Mouse (Mus musculus): ENCODE measurements at regions not wholly inside any gene's neighbourhood (a gene's known extent, or its start where the extent isn't known, plus 50 kb on each side); places are given as distances from the start of the nearest gene placed in this dataset.

DNA sequence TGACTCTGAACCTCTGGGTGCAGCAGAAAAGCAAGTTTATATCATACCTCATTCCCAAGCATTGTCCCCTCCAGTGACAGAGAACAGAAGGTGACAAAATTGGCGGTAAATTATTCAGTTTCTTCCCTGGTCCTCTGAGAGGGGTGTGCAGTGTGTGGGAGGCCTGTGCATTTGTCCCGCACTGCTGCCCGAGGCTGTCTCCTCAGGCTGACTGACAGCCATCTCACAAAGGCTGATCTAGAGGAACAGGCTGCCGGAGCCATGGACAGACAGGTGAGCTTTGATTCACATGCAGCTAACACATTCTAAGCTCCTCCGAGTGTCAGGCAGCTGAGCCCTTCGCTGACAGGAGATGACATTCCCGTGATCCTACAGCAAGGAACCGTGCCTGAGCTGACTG is 299.9 kb upstream of the Cdh4 start:
- no peak overlapping the region for H3K27ac ChIP-seq (ENCODE audit: low read length)
- H3K4me3 ChIP-seq (ENCODE audit: low read depth, low read length) = no peak overlapping the region
- no peak for TF ChIP-seq EP300 (IDR thresholded peaks at IDR 0.05)
- no peak for TF ChIP-seq CTCF (IDR thresholded peaks at IDR 0.05)
- no peaks in the 10 kb centered on the region for H3K9me3 ChIP-seq (ENCODE audit: low read length)
- no peak for ATAC-seq
- DNase-seq (ENCODE audit: low spot score) = no peak
- H3K4me2 ChIP-seq (replicated peaks; ENCODE audit: low read depth, low read length) = no peak overlapping the region
- H3K36me3 ChIP-seq (ENCODE audit: insufficient read depth, low read length) = no peaks in the 10 kb centered on the region
- 72% methylated on average over 8 of the region's 8 CpGs for WGBS
- no peaks in the 10 kb centered on the region for H3K4me1 ChIP-seq (ENCODE audit: insufficient read depth, low read depth, low read length)
- no peak overlapping the region for H3K9ac ChIP-seq (replicated peaks; ENCODE audit: low read depth)
- no peaks in the 10 kb centered on the region for H3K27me3 ChIP-seq (replicated peaks; ENCODE audit: insufficient read depth, low read length)

- Histone ChIP-seq H3K36me3 (ENCODE audit: insufficient read depth, low read length) (no peaks in the 10 kb centered on the region), H3K9ac (replicated peaks; ENCODE audit: low read depth) (no peak overlapping the region), H3K4me1 (ENCODE audit: insufficient read depth, low read depth, low read length) (no peaks in the 10 kb centered on the region), H3K4me2 (replicated peaks; ENCODE audit: low read depth, low read length) (no peak overlapping the region), H3K27ac (ENCODE audit: low read length) (no peak overlapping the region), H3K27me3 (replicated peaks; ENCODE audit: insufficient read depth, low read length) (no peaks in the 10 kb centered on the region), H3K9me3 (ENCODE audit: low read length) (no peaks in the 10 kb centered on the region), H3K4me3 (ENCODE audit: low read depth, low read length) (no peak overlapping the region)
- 23% methylated on average over 2 of the region's 2 CpGs for WGBS
- ATAC-seq (no peak), DNase-seq (ENCODE audit: low spot score) (no peak)
- TF ChIP-seq CTCF (IDR thresholded peaks at IDR 0.05) (no peak), EP300 (IDR thresholded peaks at IDR 0.05) (no peak)
Observed at GRCm38 (mm10) chr2:179145726-179146125, 296.5 kb upstream of the Cdh4 start.

GRCm38 (mm10) chr2:179146274-179146673 is 296.0 kb upstream of the Cdh4 start:
- Histone ChIP-seq H3K4me1 (ENCODE audit: insufficient read depth, low read depth, low read length) (no peaks in the 10 kb centered on the region), H3K9me3 (ENCODE audit: low read length) (no peaks in the 10 kb centered on the region), H3K27me3 (replicated peaks; ENCODE audit: insufficient read depth, low read length) (no peaks in the 10 kb centered on the region), H3K27ac (ENCODE audit: low read length) (no peak overlapping the region), H3K4me3 (ENCODE audit: low read depth, low read length) (no peak overlapping the region), H3K9ac (replicated peaks; ENCODE audit: low read depth) (no peak overlapping the region), H3K4me2 (replicated peaks; ENCODE audit: low read depth, low read length) (no peak overlapping the region), H3K36me3 (ENCODE audit: insufficient read depth, low read length) (no peaks in the 10 kb centered on the region)
- no peak for DNase-seq (ENCODE audit: low spot score)
- TF ChIP-seq EP300 (IDR thresholded peaks at IDR 0.05) (no peak), CTCF (IDR thresholded peaks at IDR 0.05) (no peak)
- WGBS = 57% methylated on average over 4 of the region's 4 CpGs
- ATAC-seq = no peak

DNA sequence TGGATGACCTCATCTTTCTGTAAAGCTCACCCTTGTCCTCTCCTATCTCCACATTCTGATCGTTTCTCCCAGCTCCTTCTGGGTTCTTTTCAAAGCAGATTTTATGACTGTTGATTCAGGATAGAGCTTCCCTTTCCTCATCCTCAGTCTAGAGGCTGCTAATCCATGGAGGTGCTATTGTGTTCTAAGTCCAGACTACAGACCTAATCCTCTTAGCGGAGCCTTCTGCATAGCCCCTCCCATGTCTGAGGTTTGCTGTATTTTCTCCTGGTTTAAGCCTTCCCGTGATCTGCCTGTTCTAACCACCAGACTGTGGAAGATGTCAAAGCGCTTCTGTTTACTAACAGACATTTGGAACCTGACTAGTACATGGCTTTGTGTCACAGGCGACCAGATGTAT is 294.0 kb upstream of the Cdh4 start:
- H3K9me3 ChIP-seq (ENCODE audit: low read length) = no peaks in the 10 kb centered on the region
- H3K9ac ChIP-seq (replicated peaks; ENCODE audit: low read depth) = no peak overlapping the region
- 59% methylated on average over 5 of the region's 5 CpGs for WGBS
- no peaks in the 10 kb centered on the region for H3K36me3 ChIP-seq (ENCODE audit: insufficient read depth, low read length)
- H3K4me3 ChIP-seq (ENCODE audit: low read depth, low read length) = no peak overlapping the region
- DNase-seq (ENCODE audit: low spot score) = no peak
- ATAC-seq = no peak
- no peaks in the 10 kb centered on the region for H3K4me1 ChIP-seq (ENCODE audit: insufficient read depth, low read depth, low read length)
- no peak overlapping the region for H3K27ac ChIP-seq (ENCODE audit: low read length)
- TF ChIP-seq EP300 (IDR thresholded peaks at IDR 0.05) = no peak
- TF ChIP-seq CTCF (IDR thresholded peaks at IDR 0.05) = no peak
- H3K4me2 ChIP-seq (replicated peaks; ENCODE audit: low read depth, low read length) = no peak overlapping the region
- no peaks in the 10 kb centered on the region for H3K27me3 ChIP-seq (replicated peaks; ENCODE audit: insufficient read depth, low read length)

DNA sequence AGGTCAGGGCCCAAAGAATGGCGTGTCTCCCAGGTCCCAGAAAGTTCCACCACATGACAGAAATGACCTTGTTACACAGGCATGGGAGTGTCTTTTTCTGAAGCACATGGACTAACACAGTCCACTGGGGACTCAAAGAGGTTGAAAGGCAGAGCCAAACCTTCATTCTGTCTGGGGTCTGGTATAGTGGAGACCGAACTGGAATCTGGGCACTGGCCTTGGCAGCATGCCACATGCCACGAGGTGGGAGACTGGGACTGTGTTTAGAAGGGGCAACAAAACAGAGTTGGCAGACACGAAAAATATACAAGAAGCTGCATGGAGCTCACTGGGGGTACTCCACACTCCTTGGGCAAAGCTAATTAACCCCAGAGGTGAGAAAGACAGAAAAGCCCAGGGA is 293.6 kb upstream of the Cdh4 start:
- no peak overlapping the region for H3K4me3 ChIP-seq (ENCODE audit: low read depth, low read length)
- H3K36me3 ChIP-seq (ENCODE audit: insufficient read depth, low read length) = no peaks in the 10 kb centered on the region
- H3K4me1 ChIP-seq (ENCODE audit: insufficient read depth, low read depth, low read length) = no peaks in the 10 kb centered on the region
- no peak overlapping the region for H3K9ac ChIP-seq (replicated peaks; ENCODE audit: low read depth)
- 38% methylated on average over 4 of the region's 4 CpGs for WGBS
- TF ChIP-seq EP300 (IDR thresholded peaks at IDR 0.05) (no peak), CTCF (IDR thresholded peaks at IDR 0.05) (no peak)
- H3K9me3 ChIP-seq (ENCODE audit: low read length) = no peaks in the 10 kb centered on the region
- H3K27ac ChIP-seq (ENCODE audit: low read length) = no peak overlapping the region
- DNase-seq (ENCODE audit: low spot score) (no peak), ATAC-seq (no peak)
- H3K4me2 ChIP-seq (replicated peaks; ENCODE audit: low read depth, low read length) = no peak overlapping the region
- H3K27me3 ChIP-seq (replicated peaks; ENCODE audit: insufficient read depth, low read length) = no peaks in the 10 kb centered on the region

DNA sequence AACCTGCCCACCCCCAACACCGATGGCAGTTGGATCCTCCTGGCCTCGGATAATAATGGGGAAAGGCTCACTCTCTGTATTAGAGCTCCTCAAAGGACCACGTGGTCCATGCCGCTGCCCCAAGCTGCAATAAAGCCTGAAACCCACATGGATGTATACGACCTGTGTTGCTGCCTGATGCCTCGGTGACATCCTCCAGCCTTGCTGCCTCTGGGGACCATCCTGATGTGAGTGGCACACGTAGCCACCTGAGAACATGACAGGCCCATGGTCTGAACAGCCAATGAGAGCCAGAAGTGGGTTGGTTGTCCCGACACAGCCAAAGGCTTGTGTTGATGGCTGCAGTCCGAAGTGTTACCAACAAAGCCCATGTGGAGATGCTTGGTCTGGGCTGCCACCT is 283.4 kb upstream of the Cdh4 start:
- Histone ChIP-seq H3K4me3 (ENCODE audit: low read depth, low read length) (no peak overlapping the region), H3K9ac (replicated peaks; ENCODE audit: low read depth) (no peak overlapping the region), H3K36me3 (ENCODE audit: insufficient read depth, low read length) (no peaks in the 10 kb centered on the region), H3K27ac (ENCODE audit: low read length) (no peak overlapping the region), H3K9me3 (ENCODE audit: low read length) (no peaks in the 10 kb centered on the region), H3K4me1 (ENCODE audit: insufficient read depth, low read depth, low read length) (no peaks in the 10 kb centered on the region), H3K4me2 (replicated peaks; ENCODE audit: low read depth, low read length) (no peak overlapping the region), H3K27me3 (replicated peaks; ENCODE audit: insufficient read depth, low read length) (no peaks in the 10 kb centered on the region)
- TF ChIP-seq EP300 (IDR thresholded peaks at IDR 0.05) = no peak
- no peak for TF ChIP-seq CTCF (IDR thresholded peaks at IDR 0.05)
- whole genome bisulfite sequencing = 82% methylated on average over 9 of the region's 9 CpGs
- ATAC-seq (no peak), DNase-seq (ENCODE audit: low spot score) (no peak)

DNA sequence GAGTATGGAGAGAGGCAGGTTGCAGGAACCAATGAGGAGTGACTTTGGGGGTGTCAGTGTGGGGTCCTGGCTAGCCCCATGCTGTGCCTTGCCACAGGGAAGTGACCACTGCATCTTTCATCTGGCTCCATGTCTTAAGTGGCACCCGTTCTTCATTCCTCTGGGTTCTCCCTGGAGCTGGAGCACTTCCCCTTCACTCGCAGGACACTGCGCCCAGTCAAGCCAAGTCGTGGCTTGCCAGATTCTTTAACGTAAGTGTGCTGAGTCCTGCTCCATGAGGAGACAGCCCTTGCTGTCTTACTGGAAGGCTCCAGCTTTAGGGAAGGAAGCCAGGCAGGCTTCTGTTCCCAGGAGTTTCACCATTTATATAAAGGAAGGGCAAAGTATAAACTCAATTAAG is 279.1 kb upstream of the Cdh4 start:
- Histone ChIP-seq H3K36me3 (ENCODE audit: insufficient read depth, low read length) (no peaks in the 10 kb centered on the region), H3K4me2 (replicated peaks; ENCODE audit: low read depth, low read length) (no peak overlapping the region), H3K4me3 (ENCODE audit: low read depth, low read length) (no peak overlapping the region), H3K9ac (replicated peaks; ENCODE audit: low read depth) (no peak overlapping the region), H3K27me3 (replicated peaks; ENCODE audit: insufficient read depth, low read length) (no peaks in the 10 kb centered on the region), H3K4me1 (ENCODE audit: insufficient read depth, low read depth, low read length) (no peaks in the 10 kb centered on the region), H3K9me3 (ENCODE audit: low read length) (no peaks in the 10 kb centered on the region), H3K27ac (ENCODE audit: low read length) (no peak overlapping the region)
- ATAC-seq (no peak), DNase-seq (ENCODE audit: low spot score) (no peak)
- no peak for TF ChIP-seq CTCF (IDR thresholded peaks at IDR 0.05)
- TF ChIP-seq EP300 (IDR thresholded peaks at IDR 0.05) = no peak
- 75% methylated on average over 5 of the region's 5 CpGs for WGBS
